Mouse (Mus musculus) liver, adult 2 months (tissue): ENCODE data around the gene Mthfd1l.

Experiments
- CTCF ChIP-seq: fragments of 200-500 bp; IDR thresholded peaks from 2 replicates; pipeline ENCODE4 v1.5.1; 2011; ENCODE audit warnings: low read depth, low read length, control low read depth
- POLR2A ChIP-seq: fragments of 200-500 bp; IDR thresholded peaks from 2 replicates; pipeline ENCODE4 v1.6.1; 2011; ENCODE audit warnings: low read length, control low read depth; ENCODE audit not compliant: insufficient read depth; ENCODE audit errors: extremely low read depth

- TF ChIP-seq CTCF, result no peak
- TF ChIP-seq POLR2A, result no peak
These were observed 6.0 kb downstream of the Mthfd1l start for GRCm38 (mm10) chr10:3978792-3979488.
